Mouse (Mus musculus) intestine, postnatal 0 days (tissue): ENCODE results near the gene Tiprl. TPM values are rescaled to one million over a fixed set of nuclear protein-coding genes. Genes with fewer than 3 reads are reported as not detected.

Experiments
- ATAC-seq: fragments of 200-750 bp; cut with Nextera tagmentation; 2 replicates; pipeline ENCODE4 v1.8.0; 2017; ENCODE audit warnings: mild to moderate bottlenecking, moderate TSS enrichment, moderate library complexity
- H3K27ac ChIP-seq: fragments of 300-500 bp; sonication (generic); 2 replicates; pipeline ENCODE4 v1.5.1; 2014; ENCODE audit warnings: mild to moderate bottlenecking, low read depth, low read length, moderate library complexity
- H3K27me3 ChIP-seq: fragments of 300-500 bp; sonication (generic); replicated peaks from 2 replicates; pipeline ENCODE4 v1.6.1; 2014; ENCODE audit warnings: low read length, mixed read lengths; ENCODE audit not compliant: control insufficient read depth, insufficient read depth
- H3K36me3 ChIP-seq: fragments of 300-500 bp; sonication (generic); 2 replicates; pipeline ENCODE4 v1.6.1; 2014; ENCODE audit warnings: mild to moderate bottlenecking, moderate library complexity; ENCODE audit not compliant: control insufficient read depth, insufficient read depth
- H3K4me1 ChIP-seq: fragments of 300-500 bp; sonication (generic); replicated peaks from 2 replicates; pipeline ENCODE4 v1.6.1; 2014; ENCODE audit warnings: antibody characterized with exemption, low read length, mixed read lengths; ENCODE audit not compliant: control insufficient read depth, insufficient read depth
- H3K4me2 ChIP-seq: fragments of 300-500 bp; sonication (generic); replicated peaks from 2 replicates; pipeline ENCODE4 v1.6.1; 2014; ENCODE audit warnings: low read depth, mild to moderate bottlenecking, moderate library complexity
- H3K4me3 ChIP-seq: fragments of 300-500 bp; sonication (generic); 2 replicates; pipeline ENCODE4 v1.5.1; 2014; ENCODE audit warnings: low read depth, low read length
- H3K9ac ChIP-seq: fragments of 300-500 bp; sonication (generic); 2 replicates; pipeline ENCODE4 v1.6.1; 2014; ENCODE audit warnings: mild to moderate bottlenecking, low read depth, low read length
- H3K9me3 ChIP-seq: fragments of 300-500 bp; sonication (generic); 2 replicates; pipeline ENCODE4 v1.6.1; 2016; ENCODE audit warnings: mixed run types; ENCODE audit not compliant: control insufficient read depth
- CTCF ChIP-seq: sonication (generic); IDR thresholded peaks from 2 replicates; pipeline ENCODE4 v1.5.1; 2016; ENCODE audit warnings: low read depth, mild to moderate bottlenecking, control low read depth, antibody characterized with exemption, moderate library complexity
- WGBS: fragments of 180-500 bp; shearing (Covaris S2); extraction: QIAGEN DNeasy Blood & Tissue Kit; methylation state at CpG from one replicate; pipeline ENCODE4 v1.1.7; 2014; 5-methylcytosine and 5-hydroxymethylcytosine counted together
- polyA plus RNA-seq: library from polyadenylated mRNA; unstranded; fragments of >200 nt; fragmentation: Nextera tagmentation; extraction: Ambion mirVana; gene quantifications from 2 replicates; pipeline ENCODE4 v1.2.1, GENCODE M21; 2015

Gene Tiprl
- polyA plus RNA-seq, 1 experiment from 2014 or later, result 59.7 TPM

GRCm38 (mm10) chr1:165199639-165200038, 37.2 kb downstream of the Tiprl start:
- WGBS, result 62% methylated on average over 3 of the region's 3 CpGs
- no peak for ATAC-seq
- H3K4me1 ChIP-seq, result peaks cover 10% of the 10 kb centered on the region
- H3K27ac ChIP-seq, result no peak overlapping the region
- no peaks in the 10 kb centered on the region for H3K36me3 ChIP-seq
- TF ChIP-seq CTCF, result no peak
- no peaks in the 10 kb centered on the region for H3K27me3 ChIP-seq
- no peaks in the 10 kb centered on the region for H3K9me3 ChIP-seq
- no peak overlapping the region for H3K4me3 ChIP-seq
- H3K4me2 ChIP-seq, result no peak overlapping the region
- H3K9ac ChIP-seq, result no peak overlapping the region

GRCm38 (mm10) chr1:165198951-165199350, 37.8 kb downstream of the Tiprl start:
- no peak overlapping the region for H3K9ac ChIP-seq
- no peak overlapping the region for H3K4me3 ChIP-seq
- no peak for TF ChIP-seq CTCF
- no peak overlapping the region for H3K4me2 ChIP-seq
- no peaks in the 10 kb centered on the region for H3K9me3 ChIP-seq
- 39% methylated on average over 1 of the region's 1 CpGs for WGBS
- H3K27ac ChIP-seq, result no peak overlapping the region
- ATAC-seq, result peak; percentile 12; the same call in 1 of the 2 replicates
- H3K36me3 ChIP-seq, result no peaks in the 10 kb centered on the region
- H3K27me3 ChIP-seq, result no peaks in the 10 kb centered on the region
- H3K4me1 ChIP-seq, result peaks cover 10% of the 10 kb centered on the region

- H3K27me3 ChIP-seq, result no peaks in the 10 kb centered on the region
- no peaks in the 10 kb centered on the region for H3K36me3 ChIP-seq
- H3K9ac ChIP-seq, result no peak overlapping the region
- ATAC-seq, result no peak
- 30% methylated on average over 3 of the region's 3 CpGs for WGBS
- H3K4me2 ChIP-seq, result no peak overlapping the region
- no peaks in the 10 kb centered on the region for H3K9me3 ChIP-seq
- no peak for TF ChIP-seq CTCF
- H3K4me1 ChIP-seq, result peaks cover 10% of the 10 kb centered on the region
- no peak overlapping the region for H3K4me3 ChIP-seq
- H3K27ac ChIP-seq, result no peak overlapping the region
Measured at GRCm38 (mm10) chr1:165197875-165198274, 38.9 kb downstream of the Tiprl start.

GRCm38 (mm10) chr1:165195396-165195960, 41.3 kb downstream of the Tiprl start:
- no peak for ATAC-seq

GRCm38 (mm10) chr1:165194662-165195013, 42.2 kb downstream of the Tiprl start:
- Histone ChIP-seq H3K9me3 (no peaks in the 10 kb centered on the region), H3K4me3 (peak overlapping the region; percentile 84), H3K27me3 (no peaks in the 10 kb centered on the region), H3K9ac (peak overlapping the region; percentile 92), H3K27ac (peak overlapping the region; percentile 95), H3K36me3 (no peaks in the 10 kb centered on the region), H3K4me2 (peak overlapping the region; percentile 87), H3K4me1 (peaks cover 10% of the 10 kb centered on the region)
- no peak for TF ChIP-seq CTCF
- ATAC-seq, result peak; percentile 44
- WGBS, result 6% methylated on average over 5 of the region's 5 CpGs

More at GRCm38 (mm10) chr1:165195396-165195960, 41.3 kb downstream of the Tiprl start:
- TF ChIP-seq CTCF, result no peak
- 67% methylated on average over 3 of the region's 3 CpGs for WGBS
- Histone ChIP-seq H3K27ac (0 out of 2 replicates have a peak overlapping the region, but pooled peaks have one; percentile 9), H3K4me2 (no peak overlapping the region), H3K9ac (no peak overlapping the region), H3K4me1 (peaks cover 10% of the 10 kb centered on the region), H3K36me3 (no peaks in the 10 kb centered on the region), H3K27me3 (no peaks in the 10 kb centered on the region), H3K9me3 (no peaks in the 10 kb centered on the region), H3K4me3 (no peak overlapping the region)

GRCm38 (mm10) chr1:165193880-165194661, 42.7 kb downstream of the Tiprl start, which contains the start of gene Sft2d2:
Gene Sft2d2 (minus strand): TSS chr1:165194438.
- no peaks in the 10 kb centered on the region for H3K9me3 ChIP-seq
- H3K27me3 ChIP-seq, result no peaks in the 10 kb centered on the region
- peak; percentile 95 for ATAC-seq
- TF ChIP-seq CTCF, result peak; percentile 58
- H3K9ac ChIP-seq, result peak within 1 kb of the TSS; percentile 92
- under 1% methylated on average over 69 of the region's 69 CpGs for WGBS
- H3K4me3 ChIP-seq, result peak within 1 kb of the TSS; percentile 84
- peak within 1 kb of the TSS; percentile 95 for H3K27ac ChIP-seq
- H3K4me1 ChIP-seq, result peaks cover 6% of the 10 kb centered on the region
- no peaks in the 10 kb centered on the region for H3K36me3 ChIP-seq
- H3K4me2 ChIP-seq, result peak within 1 kb of the TSS; percentile 87
